Mouse (Mus musculus): ENCODE results near the gene Bcl2l2. TPM values are rescaled to one million over a fixed set of nuclear protein-coding genes. Genes with fewer than 3 reads are reported as not detected.

The Bcl2l2 gene
- polyA plus RNA-seq, 1 experiment from 2014 or later = 1.2 TPM

Other genes with a start within 250 kb of the Bcl2l2 start
- gene Gm17606, start 242.4 kb upstream of the Bcl2l2 start, polyA plus RNA-seq (2016; fragmentation: Nextera tagmentation; extraction: Ambion mirVana) = not detected in 2 replicates
- gene Cdh24, start 242.0 kb upstream of the Bcl2l2 start, polyA plus RNA-seq (2016; fragmentation: Nextera tagmentation; extraction: Ambion mirVana) = 0.61 and 1.0 TPM in 2 replicates
- gene 1700123O20Rik, start 197.2 kb upstream of the Bcl2l2 start, polyA plus RNA-seq (2016; fragmentation: Nextera tagmentation; extraction: Ambion mirVana) = 51.6 and 53.9 TPM in 2 replicates
- gene Acin1, start 196.4 kb upstream of the Bcl2l2 start, polyA plus RNA-seq (2016; fragmentation: Nextera tagmentation; extraction: Ambion mirVana) = 74.1 and 76.0 TPM in 2 replicates
- 0.05 TPM in 1 of 2 replicates, not detected in the other for gene Gm29776, start 184.5 kb upstream of the Bcl2l2 start, polyA plus RNA-seq (2016; fragmentation: Nextera tagmentation; extraction: Ambion mirVana)
- 3.3 and 3.7 TPM in 2 replicates for gene Cebpe, start 171.2 kb upstream of the Bcl2l2 start, polyA plus RNA-seq (2016; fragmentation: Nextera tagmentation; extraction: Ambion mirVana)
- gene Slc7a8, start 101.4 kb upstream of the Bcl2l2 start, polyA plus RNA-seq (2016; fragmentation: Nextera tagmentation; extraction: Ambion mirVana) = 2.8 and 3.4 TPM in 2 replicates
- gene Rnf212b, start 69.2 kb upstream of the Bcl2l2 start, polyA plus RNA-seq (2016; fragmentation: Nextera tagmentation; extraction: Ambion mirVana) = not detected in 2 replicates
- gene Homez, start 12.4 kb upstream of the Bcl2l2 start, polyA plus RNA-seq (2016; fragmentation: Nextera tagmentation; extraction: Ambion mirVana) = 4.0 and 4.1 TPM in 2 replicates
- 0.80 and 0.83 TPM in 2 replicates for gene Ppp1r3e, start 5.8 kb upstream of the Bcl2l2 start, polyA plus RNA-seq (2016; fragmentation: Nextera tagmentation; extraction: Ambion mirVana)
- 0.14 TPM in 1 of 2 replicates, not detected in the other for gene Gm20521, start 64 bp downstream of the Bcl2l2 start, polyA plus RNA-seq (2016; fragmentation: Nextera tagmentation; extraction: Ambion mirVana)
- gene Pabpn1, start 9.1 kb downstream of the Bcl2l2 start, polyA plus RNA-seq (2016; fragmentation: Nextera tagmentation; extraction: Ambion mirVana) = 97.0 and 97.9 TPM in 2 replicates
- 5.9 and 6.0 TPM in 2 replicates for gene Slc22a17, start 29.8 kb downstream of the Bcl2l2 start, polyA plus RNA-seq (2016; fragmentation: Nextera tagmentation; extraction: Ambion mirVana)
- gene Efs, start 42.7 kb downstream of the Bcl2l2 start, polyA plus RNA-seq (2016; fragmentation: Nextera tagmentation; extraction: Ambion mirVana) = 1.5 and 2.0 TPM in 2 replicates
- not detected in 2 replicates for gene Il25, start 49.3 kb downstream of the Bcl2l2 start, polyA plus RNA-seq (2016; fragmentation: Nextera tagmentation; extraction: Ambion mirVana)
- gene Cmtm5, start 52.9 kb downstream of the Bcl2l2 start, polyA plus RNA-seq (2016; fragmentation: Nextera tagmentation; extraction: Ambion mirVana) = not detected in 2 replicates
- 0.77 and 1.2 TPM in 2 replicates for gene Myh6, start 83.5 kb downstream of the Bcl2l2 start, polyA plus RNA-seq (2016; fragmentation: Nextera tagmentation; extraction: Ambion mirVana)
- not detected in 2 replicates for gene Gm17428, start 93.6 kb downstream of the Bcl2l2 start, polyA plus RNA-seq (2016; fragmentation: Nextera tagmentation; extraction: Ambion mirVana)
- gene Myh7, start 111.2 kb downstream of the Bcl2l2 start, polyA plus RNA-seq (2016; fragmentation: Nextera tagmentation; extraction: Ambion mirVana) = 0.82 and 2.4 TPM in 2 replicates
- 55.6 and 57.5 TPM in 2 replicates for gene Ngdn, start 132.1 kb downstream of the Bcl2l2 start, polyA plus RNA-seq (2016; fragmentation: Nextera tagmentation; extraction: Ambion mirVana)
- gene Zfhx2, start 208.9 kb downstream of the Bcl2l2 start, polyA plus RNA-seq (2016; fragmentation: Nextera tagmentation; extraction: Ambion mirVana) = 2.4 and 2.5 TPM in 2 replicates
- gene Thtpa, start 211.4 kb downstream of the Bcl2l2 start, polyA plus RNA-seq (2016; fragmentation: Nextera tagmentation; extraction: Ambion mirVana) = 6.9 TPM in 2 replicates
- 34.0 and 34.5 TPM in 2 replicates for gene Ap1g2, start 223.2 kb downstream of the Bcl2l2 start, polyA plus RNA-seq (2016; fragmentation: Nextera tagmentation; extraction: Ambion mirVana)
- 0.15 and 0.18 TPM in 2 replicates for gene Jph4, start 233.6 kb downstream of the Bcl2l2 start, polyA plus RNA-seq (2016; fragmentation: Nextera tagmentation; extraction: Ambion mirVana)

Measured in liver, embryonic 12.5 days (tissue).